Mouse (Mus musculus) liver, embryonic 14.5 days (tissue): ENCODE data around the gene Ncoa7.

ENCODE experiments used
- CTCF ChIP-seq: IDR thresholded peaks from 2 replicates; pipeline ENCODE4 v1.5.1; 2016; ENCODE audit warnings: antibody characterized with exemption, low read depth, control low read depth
- EP300 ChIP-seq: IDR thresholded peaks from 2 replicates; pipeline ENCODE4 v1.6.1; 2016; ENCODE audit warnings: antibody characterized with exemption, low read depth

DNA sequence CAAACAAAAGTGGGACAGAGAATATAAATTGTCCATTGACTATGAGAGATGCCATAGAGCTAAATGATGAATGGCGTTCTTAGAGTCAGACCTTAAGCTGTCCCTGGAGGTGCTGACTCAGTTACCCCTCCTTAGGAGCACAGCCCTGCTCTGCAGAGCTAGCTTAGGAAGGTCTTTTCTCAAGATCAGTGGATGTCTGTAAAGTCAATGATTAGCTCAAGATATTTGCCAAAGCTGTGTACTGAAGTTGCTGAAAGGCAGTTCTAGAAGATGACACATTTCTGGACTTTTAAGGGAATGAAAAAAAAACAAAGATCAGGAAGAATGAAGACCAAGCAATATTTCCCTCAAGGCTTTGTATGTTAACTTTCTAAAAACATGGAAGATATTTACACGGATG is 123.4 kb downstream of the Ncoa7 start:
- no peak for TF ChIP-seq CTCF
- TF ChIP-seq EP300, result no peak
